Mouse (Mus musculus) layer of hippocampus, postnatal 36 days (tissue): ENCODE measurements at regions not wholly inside any gene's neighbourhood (a gene's known extent, or its start where the extent isn't known, plus 50 kb on each side); places are given as distances from the start of the nearest gene placed in this dataset.
"Not testable (repeated sequence)": the region's sequence is repeated elsewhere in the genome, so short reads cannot be mapped to it uniquely, and the experiment has no call there.

ENCODE experiments used
- DNase-seq, 2 experiments: peaks; one replicate each; pipeline ENCODE4 v3.0.0; 2022

- DNase-seq: no peak
Measured at GRCm38 (mm10) chr6:37618990-37619389, 89.0 kb downstream of the Akr1d1 start.

GRCm38 (mm10) chr6:37621364-37622029, 91.5 kb downstream of the Akr1d1 start:
- DNase-seq: no peak

GRCm38 (mm10) chr6:37622273-37622672, 92.3 kb downstream of the Akr1d1 start:
- no peak for DNase-seq

DNA sequence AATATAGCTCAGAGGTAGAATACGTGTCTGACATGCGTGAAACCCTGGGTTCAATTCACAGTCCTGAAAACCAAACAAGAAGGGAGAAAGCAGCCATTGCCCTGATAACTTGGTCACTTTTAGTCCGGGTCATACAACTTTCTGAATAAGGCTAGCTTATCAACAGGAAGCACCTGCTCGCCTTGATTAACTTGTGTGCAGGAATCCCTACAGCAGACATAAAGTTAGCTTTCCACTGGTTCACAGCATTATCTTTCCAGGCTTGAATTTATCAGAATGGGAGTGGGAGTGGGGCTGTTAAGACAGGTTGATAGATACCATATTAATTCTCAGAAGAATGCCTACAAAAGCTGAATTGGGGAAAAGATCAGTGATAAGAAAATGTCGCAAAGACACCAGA, 97.2 kb downstream of the Akr1d1 start:
- no peak for DNase-seq

GRCm38 (mm10) chr6:37633948-37634347, 104.0 kb downstream of the Akr1d1 start:
- no peak for DNase-seq

DNA sequence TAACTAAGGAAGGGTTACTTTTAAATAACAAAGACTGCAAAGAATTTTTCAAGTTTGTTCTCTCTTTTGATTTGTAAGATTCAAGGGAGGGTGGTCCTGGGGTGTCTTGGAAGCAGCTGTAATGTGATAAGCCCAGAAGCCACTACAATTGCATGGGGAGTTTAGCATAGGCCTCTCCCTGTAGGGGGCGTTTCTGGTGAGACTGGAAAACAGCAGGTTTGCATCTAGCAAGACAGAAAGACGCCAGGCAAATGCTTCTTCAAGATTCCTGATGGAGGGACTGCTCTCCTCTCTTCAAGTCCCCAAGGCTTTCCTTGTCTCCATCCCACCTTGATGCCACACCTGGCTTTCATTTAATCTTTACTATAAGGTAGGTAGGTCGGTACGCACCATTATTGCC, 112.1 kb downstream of the Akr1d1 start:
- DNase-seq: no peak

- DNase-seq: no peak
Measured at GRCm38 (mm10) chr6:37642701-37643121, 112.7 kb downstream of the Akr1d1 start.

DNA sequence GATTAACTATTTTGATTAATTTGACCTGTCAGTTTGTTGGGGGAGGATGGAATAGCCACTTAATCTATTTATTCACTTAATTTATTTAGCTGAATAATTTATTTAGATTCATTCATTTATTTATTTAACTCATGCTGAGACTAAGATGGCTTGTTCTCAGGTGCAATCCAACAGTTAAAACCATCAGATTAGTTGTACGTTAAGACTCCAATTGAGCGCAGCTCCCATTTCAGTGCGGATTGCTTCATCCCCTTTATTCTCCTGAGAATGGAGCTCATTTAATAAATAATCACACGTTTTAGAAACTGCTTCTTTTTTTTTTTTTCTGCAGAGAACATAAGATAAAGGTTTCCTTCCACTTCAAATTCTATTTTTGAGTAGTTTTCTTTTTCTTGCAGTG, 113.2 kb downstream of the Akr1d1 start:
- DNase-seq: no peak

- DNase-seq: no peak
Measured at GRCm38 (mm10) chr6:37643718-37644117, 113.7 kb downstream of the Akr1d1 start.

DNA sequence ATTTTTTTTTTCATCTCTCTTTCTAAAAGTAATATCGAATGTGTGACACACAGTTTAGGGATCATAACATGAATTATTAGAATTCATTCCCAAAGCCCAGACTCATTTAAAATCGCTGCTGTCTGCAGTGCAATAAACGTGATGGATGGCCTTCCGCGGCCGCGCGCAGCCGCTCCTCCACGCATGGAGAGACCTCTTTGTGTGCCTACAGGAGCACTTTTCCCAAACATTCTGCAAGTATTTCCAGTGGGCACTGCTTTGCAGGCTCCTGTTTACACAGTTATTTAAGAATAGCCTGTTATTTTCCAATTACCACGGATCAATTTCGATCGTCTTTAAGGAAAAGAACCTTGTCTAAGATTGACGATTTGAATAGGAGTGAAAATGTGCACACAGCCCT, 115.6 kb downstream of the Akr1d1 start:
- DNase-seq: no peak

GRCm38 (mm10) chr6:37657300-37657699, 127.3 kb downstream of the Akr1d1 start:
- DNase-seq: not testable (repeated sequence)

GRCm38 (mm10) chr6:37658021-37658650, 128.2 kb downstream of the Akr1d1 start:
- DNase-seq: peak in 1 of 2 experiments; percentile 14

DNA sequence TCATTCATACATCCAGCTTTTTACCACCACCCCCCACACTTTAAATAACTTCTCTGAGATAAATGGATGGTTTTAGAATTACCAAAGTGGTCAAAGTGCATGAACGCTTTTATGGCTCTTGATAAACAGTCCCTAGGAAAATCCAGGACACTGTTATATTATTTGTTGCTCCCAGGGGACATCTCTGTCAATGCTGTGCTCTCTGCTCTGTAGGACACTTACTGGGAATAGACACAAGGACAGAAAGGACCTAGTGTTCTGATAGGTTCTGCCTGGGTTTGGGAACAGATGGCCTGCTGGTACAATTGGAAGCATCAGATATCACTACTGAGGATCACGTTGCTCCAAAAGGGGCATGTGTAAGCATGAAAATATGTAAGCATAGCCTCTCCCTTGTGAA, 132.8 kb downstream of the Akr1d1 start:
- DNase-seq: peak; percentile 8 to 10

- DNase-seq: no peak
Measured at GRCm38 (mm10) chr6:37665576-37665975, 135.6 kb downstream of the Akr1d1 start.

- DNase-seq: no peak
Measured at GRCm38 (mm10) chr6:37669407-37669806, 139.4 kb downstream of the Akr1d1 start.

GRCm38 (mm10) chr6:37670701-37671100, 140.7 kb downstream of the Akr1d1 start:
- no peak for DNase-seq

DNA sequence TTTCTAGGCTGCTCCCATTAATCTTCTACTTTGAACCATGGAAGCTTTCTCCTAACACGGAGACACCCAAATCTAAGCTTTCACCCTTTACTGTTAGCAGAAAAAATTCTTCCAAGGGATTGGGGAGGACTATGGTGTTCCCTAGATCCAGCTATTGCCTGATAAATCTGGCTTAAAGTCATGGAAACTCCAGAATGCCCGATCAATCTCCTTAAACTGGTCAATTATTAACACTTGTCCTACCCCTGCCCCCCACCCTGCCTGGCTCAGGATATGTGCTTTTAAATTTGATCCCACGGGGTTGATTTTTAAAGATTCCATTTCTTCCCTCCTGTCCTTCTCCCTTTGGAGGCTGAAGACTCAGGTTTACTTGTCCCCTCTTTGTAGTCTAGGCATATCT, 149.9 kb downstream of the Akr1d1 start:
- DNase-seq: no peak

GRCm38 (mm10) chr6:37681331-37681730, 151.4 kb downstream of the Akr1d1 start:
- not testable (repeated sequence) for DNase-seq

DNA sequence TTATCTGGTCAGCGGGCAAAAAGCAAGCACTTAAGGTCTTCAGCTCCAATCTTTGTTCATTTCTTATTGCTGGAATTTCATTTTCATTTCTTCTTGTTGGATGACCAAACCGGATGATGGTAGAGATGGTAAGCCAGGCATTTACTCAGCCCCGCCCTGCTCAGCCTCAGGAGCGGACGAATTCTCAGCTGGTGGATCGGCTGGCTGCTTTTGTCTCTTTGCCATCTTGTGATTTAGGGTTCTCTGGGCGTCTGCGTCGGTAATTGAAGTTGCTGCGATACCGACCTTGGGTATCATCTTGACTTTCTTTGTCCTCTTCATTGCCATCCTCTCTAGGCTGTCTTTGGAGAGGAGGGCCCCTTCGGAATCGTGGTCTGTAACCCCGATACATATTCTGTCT, 156.1 kb downstream of the Akr1d1 start:
- DNase-seq: no peak

DNA sequence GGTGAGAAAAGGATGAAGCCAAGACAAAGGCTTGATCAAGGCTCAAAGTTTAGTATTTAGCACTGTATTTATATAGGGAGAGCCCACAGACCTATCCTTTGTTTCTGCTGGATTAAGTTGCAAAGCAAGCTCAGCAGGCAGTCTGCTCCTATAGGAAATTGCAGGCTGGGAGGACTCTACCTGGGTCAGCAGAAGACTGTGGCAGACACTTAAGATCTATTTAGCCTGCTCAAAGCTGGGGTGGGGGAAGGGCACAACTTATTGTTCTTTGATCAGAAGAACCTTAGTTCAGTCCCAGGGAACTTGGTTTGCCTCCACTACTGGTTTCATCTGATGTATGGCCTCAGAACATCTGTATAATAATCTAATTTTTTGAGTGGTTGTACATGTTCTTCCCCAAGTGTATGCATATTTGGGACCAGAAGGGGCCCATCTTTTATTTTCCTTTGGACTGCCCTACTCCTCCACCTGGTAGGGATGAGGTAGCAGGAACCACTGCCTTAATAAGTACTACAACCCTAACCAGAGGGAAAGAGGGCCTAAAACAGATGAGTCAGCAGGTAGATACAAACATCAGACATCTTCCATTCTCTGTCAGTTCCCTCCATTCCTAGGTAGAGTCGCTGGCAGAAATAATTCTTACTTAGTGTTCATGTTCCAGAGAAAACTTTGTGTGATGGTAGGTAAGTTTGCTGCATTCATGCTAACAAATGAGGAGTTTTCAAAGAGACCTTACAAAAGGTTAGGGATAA, 159.1 kb downstream of the Akr1d1 start:
- DNase-seq: no peak

DNA sequence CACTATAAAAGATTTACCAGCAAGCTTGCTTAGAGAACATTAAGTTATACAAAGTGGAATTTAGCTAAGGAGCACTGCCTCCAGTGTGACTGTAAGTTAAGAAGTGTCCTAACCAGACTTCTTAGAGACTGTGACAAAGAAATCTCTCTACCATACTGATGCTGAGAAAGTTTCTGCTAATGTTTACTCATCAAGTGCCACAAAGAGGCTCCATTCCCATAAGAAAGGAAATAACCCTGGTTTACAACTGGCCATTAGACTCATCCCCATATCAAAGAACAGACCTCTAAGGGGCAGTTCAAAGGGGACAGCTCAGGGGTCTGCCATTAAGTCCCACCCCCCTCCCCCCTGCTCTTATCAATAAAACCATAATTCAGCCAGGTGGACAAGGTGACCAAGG, 159.7 kb downstream of the Akr1d1 start:
- no peak for DNase-seq

- no peak for DNase-seq
Measured at GRCm38 (mm10) chr6:37691976-37692644, 162.1 kb downstream of the Akr1d1 start.

DNA sequence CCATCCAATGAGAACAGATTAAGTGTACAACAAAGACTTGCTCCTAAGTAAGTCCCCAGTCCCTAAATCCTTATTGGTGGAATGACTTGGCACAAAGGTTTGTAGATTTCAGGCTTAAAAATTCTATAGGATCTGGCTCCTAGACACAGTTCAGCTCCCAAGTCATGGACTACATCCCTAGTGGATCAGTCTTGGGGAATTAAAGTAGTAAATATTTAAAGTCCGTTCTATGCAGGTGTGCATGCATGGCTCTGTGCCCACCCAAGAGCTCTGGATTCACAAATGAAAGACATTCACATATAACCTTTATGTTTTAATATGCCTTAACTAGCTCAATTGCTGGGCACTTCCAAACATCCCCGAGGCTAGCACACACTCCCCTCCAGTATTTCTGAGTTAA, 162.8 kb downstream of the Akr1d1 start:
- DNase-seq: no peak
